Mouse (Mus musculus): ENCODE data around the gene Speg. TPM values are rescaled to one million over a fixed set of nuclear protein-coding genes. Genes with fewer than 3 reads are reported as not detected.

The Speg gene
- polyA plus RNA-seq, 1 experiment from 2014 or later = 20.1 TPM

GRCm38 (mm10) chr1:75457710-75458024 is 82.6 kb downstream of the Speg start:
- TF ChIP-seq CTCF (IDR thresholded peaks at IDR 0.05; ENCODE audit: low read depth) = no peak
- Histone ChIP-seq H3K27ac (ENCODE audit: low read depth, low read length) (no peak overlapping the region), H3K36me3 (ENCODE audit: control insufficient read depth, insufficient read depth) (no peaks in the 10 kb centered on the region), H3K4me3 (ENCODE audit: low read depth, low read length) (no peak overlapping the region), H3K4me1 (replicated peaks; ENCODE audit: control insufficient read depth, insufficient read depth, low read length) (no peaks in the 10 kb centered on the region), H3K4me2 (replicated peaks; ENCODE audit: low read depth) (no peak overlapping the region), H3K27me3 (replicated peaks; ENCODE audit: control insufficient read depth, insufficient read depth, low read length) (peaks cover 36% of the 10 kb centered on the region; the same call in 1 of the 2 replicates), H3K9me3 (ENCODE audit: control insufficient read depth) (no peaks in the 10 kb centered on the region), H3K9ac (ENCODE audit: low read depth, low read length) (no peak overlapping the region)
- 18% methylated on average over 10 of the region's 10 CpGs for WGBS
- no peak for ATAC-seq

GRCm38 (mm10) chr1:75458025-75458788 is 83.1 kb downstream of the Speg start:
- Histone ChIP-seq H3K4me3 (ENCODE audit: low read depth, low read length) (peak overlapping the region; percentile 34), H3K4me1 (replicated peaks; ENCODE audit: control insufficient read depth, insufficient read depth, low read length) (no peaks in the 10 kb centered on the region), H3K36me3 (ENCODE audit: control insufficient read depth, insufficient read depth) (no peaks in the 10 kb centered on the region), H3K4me2 (replicated peaks; ENCODE audit: low read depth) (peak overlapping the region; percentile 60), H3K27ac (ENCODE audit: low read depth, low read length) (no peak overlapping the region), H3K9ac (ENCODE audit: low read depth, low read length) (no peak overlapping the region), H3K27me3 (replicated peaks; ENCODE audit: control insufficient read depth, insufficient read depth, low read length) (peaks cover 35% of the 10 kb centered on the region; the same call in 1 of the 2 replicates), H3K9me3 (ENCODE audit: control insufficient read depth) (no peaks in the 10 kb centered on the region)
- ATAC-seq = no peak; the same call in 1 of the 2 replicates
- 4% methylated on average over 42 of the region's 42 CpGs for WGBS
- peak; percentile 29; the same call in 1 of the 2 replicates for TF ChIP-seq CTCF (IDR thresholded peaks at IDR 0.05; ENCODE audit: low read depth)

DNA sequence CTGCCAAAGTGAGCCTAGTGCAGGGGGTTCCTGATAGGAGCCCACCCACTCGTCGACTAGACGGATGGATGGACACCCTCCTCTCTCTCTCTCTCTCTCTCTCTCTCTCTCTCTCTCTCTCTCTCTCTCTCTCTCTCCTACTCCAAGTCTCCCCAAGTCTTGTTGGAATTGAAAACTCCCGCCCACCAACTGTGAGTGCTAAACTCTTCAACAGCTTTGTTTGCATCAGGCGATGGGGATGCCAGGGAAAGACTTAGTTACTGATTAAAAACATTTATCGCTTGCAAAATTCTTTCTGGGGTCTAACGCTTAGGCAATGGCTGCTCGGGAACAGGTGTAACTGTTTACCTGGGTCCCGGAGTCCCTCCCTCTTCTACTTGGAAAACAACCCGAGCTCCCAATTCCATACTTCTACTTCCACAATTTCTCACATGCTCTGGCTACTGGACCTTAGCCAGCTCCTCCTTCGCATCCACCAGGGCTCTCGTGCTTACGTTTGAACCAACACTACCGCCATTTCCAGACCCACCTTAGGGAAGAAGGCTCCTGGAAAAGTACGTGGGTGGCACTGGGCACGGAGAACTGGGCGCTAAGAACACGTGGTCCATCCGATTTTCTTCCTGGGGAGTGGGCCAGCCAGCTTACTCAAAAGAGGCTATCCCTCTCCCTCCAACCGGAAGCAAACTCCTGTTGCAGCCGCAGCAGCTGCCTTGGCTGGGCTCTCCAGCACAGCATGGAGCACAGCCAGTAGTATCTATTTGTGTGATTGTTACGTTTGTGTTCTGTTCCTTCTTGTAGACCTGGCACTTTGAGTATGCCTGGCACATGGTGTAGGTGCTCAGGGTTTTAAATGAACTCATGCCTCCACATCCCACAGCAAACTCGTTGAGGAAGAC is 83.9 kb downstream of the Speg start:
- 10% methylated on average over 23 of the region's 23 CpGs for WGBS
- Histone ChIP-seq H3K4me2 (replicated peaks; ENCODE audit: low read depth) (peak overlapping the region; percentile 60), H3K9me3 (ENCODE audit: control insufficient read depth) (no peaks in the 10 kb centered on the region), H3K9ac (ENCODE audit: low read depth, low read length) (no peak overlapping the region), H3K27me3 (replicated peaks; ENCODE audit: control insufficient read depth, insufficient read depth, low read length) (peaks cover 32% of the 10 kb centered on the region; the same call in 1 of the 2 replicates), H3K36me3 (ENCODE audit: control insufficient read depth, insufficient read depth) (no peaks in the 10 kb centered on the region), H3K4me1 (replicated peaks; ENCODE audit: control insufficient read depth, insufficient read depth, low read length) (no peaks in the 10 kb centered on the region), H3K27ac (ENCODE audit: low read depth, low read length) (no peak overlapping the region), H3K4me3 (ENCODE audit: low read depth, low read length) (peak overlapping the region; percentile 34)
- TF ChIP-seq CTCF (IDR thresholded peaks at IDR 0.05; ENCODE audit: low read depth) = no peak
- ATAC-seq = no peak; the same call in 1 of the 2 replicates

DNA sequence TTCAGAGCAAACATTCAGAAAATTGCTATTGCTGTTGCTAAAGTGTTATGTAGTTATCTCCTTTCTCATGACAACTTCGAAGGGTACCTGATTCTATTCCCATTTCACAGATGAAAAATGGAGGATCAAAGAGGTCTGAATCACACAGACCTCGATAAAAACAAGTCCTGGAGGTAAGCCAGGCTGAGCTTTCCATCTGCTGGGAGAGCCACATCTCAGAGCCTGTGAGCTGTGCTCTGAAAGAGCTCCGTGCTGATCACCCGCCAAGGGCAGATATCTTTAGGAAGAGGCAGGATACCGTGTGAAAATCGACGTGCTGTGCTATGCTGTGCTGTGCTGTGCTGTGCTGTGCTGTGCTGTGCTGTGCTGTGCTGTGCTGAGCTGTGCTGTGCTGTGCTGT is 85.2 kb downstream of the Speg start:
- Histone ChIP-seq H3K4me1 (replicated peaks; ENCODE audit: control insufficient read depth, insufficient read depth, low read length) (no peaks in the 10 kb centered on the region), H3K4me3 (ENCODE audit: low read depth, low read length) (no peak overlapping the region), H3K9ac (ENCODE audit: low read depth, low read length) (no peak overlapping the region), H3K36me3 (ENCODE audit: control insufficient read depth, insufficient read depth) (no peaks in the 10 kb centered on the region), H3K27me3 (replicated peaks; ENCODE audit: control insufficient read depth, insufficient read depth, low read length) (peaks cover 25% of the 10 kb centered on the region; the same call in 1 of the 2 replicates), H3K9me3 (ENCODE audit: control insufficient read depth) (no peaks in the 10 kb centered on the region), H3K4me2 (replicated peaks; ENCODE audit: low read depth) (no peak overlapping the region), H3K27ac (ENCODE audit: low read depth, low read length) (no peak overlapping the region)
- TF ChIP-seq CTCF (IDR thresholded peaks at IDR 0.05; ENCODE audit: low read depth) = no peak
- no peak for ATAC-seq
- WGBS = 60% methylated on average over 7 of the region's 7 CpGs

GRCm38 (mm10) chr1:75462636-75463035 is 87.5 kb downstream of the Speg start:
- peaks cover 6% of the 10 kb centered on the region; the same call in 1 of the 2 replicates for H3K27me3 ChIP-seq (replicated peaks; ENCODE audit: control insufficient read depth, insufficient read depth, low read length)
- no peak overlapping the region for H3K9ac ChIP-seq (ENCODE audit: low read depth, low read length)
- no peak for TF ChIP-seq CTCF (IDR thresholded peaks at IDR 0.05; ENCODE audit: low read depth)
- no peak overlapping the region for H3K4me3 ChIP-seq (ENCODE audit: low read depth, low read length)
- H3K4me1 ChIP-seq (replicated peaks; ENCODE audit: control insufficient read depth, insufficient read depth, low read length) = no peaks in the 10 kb centered on the region
- no peaks in the 10 kb centered on the region for H3K36me3 ChIP-seq (ENCODE audit: control insufficient read depth, insufficient read depth)
- ATAC-seq = no peak
- no peaks in the 10 kb centered on the region for H3K9me3 ChIP-seq (ENCODE audit: control insufficient read depth)
- H3K27ac ChIP-seq (ENCODE audit: low read depth, low read length) = no peak overlapping the region
- no peak overlapping the region for H3K4me2 ChIP-seq (replicated peaks; ENCODE audit: low read depth)
- 47% methylated on average over 1 of the region's 1 CpGs for WGBS

GRCm38 (mm10) chr1:75463652-75464204 is 88.6 kb downstream of the Speg start:
- ATAC-seq = no peak
- no peak overlapping the region for H3K9ac ChIP-seq (ENCODE audit: low read depth, low read length)

More at GRCm38 (mm10) chr1:75463652-75464204, 88.6 kb downstream of the Speg start:
- Histone ChIP-seq H3K4me2 (replicated peaks; ENCODE audit: low read depth) (no peak overlapping the region), H3K9me3 (ENCODE audit: control insufficient read depth) (no peaks in the 10 kb centered on the region), H3K27ac (ENCODE audit: low read depth, low read length) (no peak overlapping the region), H3K36me3 (ENCODE audit: control insufficient read depth, insufficient read depth) (no peaks in the 10 kb centered on the region), H3K4me1 (replicated peaks; ENCODE audit: control insufficient read depth, insufficient read depth, low read length) (no peaks in the 10 kb centered on the region), H3K27me3 (replicated peaks; ENCODE audit: control insufficient read depth, insufficient read depth, low read length) (peaks cover 5% of the 10 kb centered on the region; the same call in 1 of the 2 replicates), H3K4me3 (ENCODE audit: low read depth, low read length) (no peak overlapping the region)
- no peak for TF ChIP-seq CTCF (IDR thresholded peaks at IDR 0.05; ENCODE audit: low read depth)
- 73% methylated on average over 5 of the region's 5 CpGs for WGBS

Measured in intestine, postnatal 0 days (tissue).